Mouse (Mus musculus): ENCODE measurements around the gene Vsig8. TPM values are rescaled to one million over a fixed set of nuclear protein-coding genes. Genes with fewer than 3 reads are reported as not detected.

Gene Vsig8
- polyA plus RNA-seq, 1 experiment: 1.9 TPM

GRCm38 (mm10) chr1:172519644-172520043 lies 36.1 kb upstream of the Vsig8 start:
- Histone ChIP-seq H3K36me3 (ENCODE audit: control insufficient read depth, insufficient read depth, low read length) (no peaks in the 10 kb centered on the region), H3K27ac (ENCODE audit: control insufficient read depth, insufficient read depth, low read length) (no peak overlapping the region), H3K4me1 (replicated peaks; ENCODE audit: control insufficient read depth, insufficient read depth, low read length) (peaks cover 15% of the 10 kb centered on the region), H3K4me3 (ENCODE audit: control insufficient read depth, insufficient read depth, low read length) (no peak overlapping the region), H3K27me3 (ENCODE audit: control insufficient read depth, insufficient read depth, low read length) (no peaks in the 10 kb centered on the region)
- no peak for DNase-seq
- WGBS: 77% methylated on average over 6 of the region's 6 CpGs
- TF ChIP-seq POLR2A (IDR thresholded peaks at IDR 0.05; ENCODE audit: control insufficient read depth, extremely low read depth, insufficient read depth, low read length, poor library complexity): no peak
- no peak for TF ChIP-seq CTCF (IDR thresholded peaks at IDR 0.05; ENCODE audit: borderline replicate concordance, control insufficient read depth, extremely low read depth, insufficient read depth, low read length, poor library complexity)

GRCm38 (mm10) chr1:172520576-172521440 lies 34.9 kb upstream of the Vsig8 start, which contains the start of gene Cfap45:
Gene Cfap45, plus strand, starts transcription at chr1:172520801.
- WGBS: 2% methylated on average over 28 of the region's 28 CpGs
- no peak within 1 kb of the TSS for H3K27ac ChIP-seq (ENCODE audit: control insufficient read depth, insufficient read depth, low read length)

GRCm38 (mm10) chr1:172522524-172522923 lies 33.2 kb upstream of the Vsig8 start:
- no peak for DNase-seq
- WGBS: 38% methylated on average over 7 of the region's 7 CpGs
- TF ChIP-seq POLR2A (IDR thresholded peaks at IDR 0.05; ENCODE audit: control insufficient read depth, extremely low read depth, insufficient read depth, low read length, poor library complexity) (no peak), CTCF (IDR thresholded peaks at IDR 0.05; ENCODE audit: borderline replicate concordance, control insufficient read depth, extremely low read depth, insufficient read depth, low read length, poor library complexity) (no peak)
- no peaks in the 10 kb centered on the region; the same call in 1 of the 2 replicates for H3K27me3 ChIP-seq (ENCODE audit: control insufficient read depth, insufficient read depth, low read length)
- no peak overlapping the region for H3K27ac ChIP-seq (ENCODE audit: control insufficient read depth, insufficient read depth, low read length)
- H3K36me3 ChIP-seq (ENCODE audit: control insufficient read depth, insufficient read depth, low read length): no peaks in the 10 kb centered on the region
- peaks cover 26% of the 10 kb centered on the region for H3K4me1 ChIP-seq (replicated peaks; ENCODE audit: control insufficient read depth, insufficient read depth, low read length)
- H3K4me3 ChIP-seq (ENCODE audit: control insufficient read depth, insufficient read depth, low read length): no peak overlapping the region

More at GRCm38 (mm10) chr1:172520576-172521440, 34.9 kb upstream of the Vsig8 start, which contains the start of gene Cfap45:
- peak; percentile 85 for DNase-seq
- Histone ChIP-seq H3K4me3 (ENCODE audit: control insufficient read depth, insufficient read depth, low read length) (peak within 1 kb of the TSS; percentile 34), H3K4me1 (replicated peaks; ENCODE audit: control insufficient read depth, insufficient read depth, low read length) (peaks cover 16% of the 10 kb centered on the region), H3K27me3 (ENCODE audit: control insufficient read depth, insufficient read depth, low read length) (no peaks in the 10 kb centered on the region), H3K36me3 (ENCODE audit: control insufficient read depth, insufficient read depth, low read length) (no peaks in the 10 kb centered on the region)
- TF ChIP-seq CTCF (IDR thresholded peaks at IDR 0.05; ENCODE audit: borderline replicate concordance, control insufficient read depth, extremely low read depth, insufficient read depth, low read length, poor library complexity): no peak
- TF ChIP-seq POLR2A (IDR thresholded peaks at IDR 0.05; ENCODE audit: control insufficient read depth, extremely low read depth, insufficient read depth, low read length, poor library complexity): no peak

GRCm38 (mm10) chr1:172523699-172524101 lies 32.0 kb upstream of the Vsig8 start:
- TF ChIP-seq POLR2A (IDR thresholded peaks at IDR 0.05; ENCODE audit: control insufficient read depth, extremely low read depth, insufficient read depth, low read length, poor library complexity): no peak
- no peak for TF ChIP-seq CTCF (IDR thresholded peaks at IDR 0.05; ENCODE audit: borderline replicate concordance, control insufficient read depth, extremely low read depth, insufficient read depth, low read length, poor library complexity)
- H3K4me3 ChIP-seq (ENCODE audit: control insufficient read depth, insufficient read depth, low read length): no peak overlapping the region
- H3K36me3 ChIP-seq (ENCODE audit: control insufficient read depth, insufficient read depth, low read length): no peaks in the 10 kb centered on the region
- no peak for DNase-seq
- no peak overlapping the region for H3K27ac ChIP-seq (ENCODE audit: control insufficient read depth, insufficient read depth, low read length)
- H3K4me1 ChIP-seq (replicated peaks; ENCODE audit: control insufficient read depth, insufficient read depth, low read length): peaks cover 26% of the 10 kb centered on the region
- WGBS: 64% methylated on average over 12 of the region's 12 CpGs
- no peaks in the 10 kb centered on the region; the same call in 1 of the 2 replicates for H3K27me3 ChIP-seq (ENCODE audit: control insufficient read depth, insufficient read depth, low read length)

- Histone ChIP-seq H3K27ac (ENCODE audit: control insufficient read depth, insufficient read depth, low read length) (no peak overlapping the region), H3K27me3 (ENCODE audit: control insufficient read depth, insufficient read depth, low read length) (no peaks in the 10 kb centered on the region; the same call in 1 of the 2 replicates), H3K4me1 (replicated peaks; ENCODE audit: control insufficient read depth, insufficient read depth, low read length) (peaks cover 26% of the 10 kb centered on the region), H3K4me3 (ENCODE audit: control insufficient read depth, insufficient read depth, low read length) (no peak overlapping the region), H3K36me3 (ENCODE audit: control insufficient read depth, insufficient read depth, low read length) (no peaks in the 10 kb centered on the region)
- 2% methylated on average over 15 of the region's 15 CpGs for WGBS
- no peak for DNase-seq
- TF ChIP-seq POLR2A (IDR thresholded peaks at IDR 0.05; ENCODE audit: control insufficient read depth, extremely low read depth, insufficient read depth, low read length, poor library complexity): no peak
- no peak for TF ChIP-seq CTCF (IDR thresholded peaks at IDR 0.05; ENCODE audit: borderline replicate concordance, control insufficient read depth, extremely low read depth, insufficient read depth, low read length, poor library complexity)
Measured at GRCm38 (mm10) chr1:172525027-172525764, 30.5 kb upstream of the Vsig8 start.

- H3K27ac ChIP-seq (ENCODE audit: control insufficient read depth, insufficient read depth, low read length): no peak overlapping the region
- no peak for TF ChIP-seq POLR2A (IDR thresholded peaks at IDR 0.05; ENCODE audit: control insufficient read depth, extremely low read depth, insufficient read depth, low read length, poor library complexity)
- TF ChIP-seq CTCF (IDR thresholded peaks at IDR 0.05; ENCODE audit: borderline replicate concordance, control insufficient read depth, extremely low read depth, insufficient read depth, low read length, poor library complexity): no peak
- no peaks in the 10 kb centered on the region for H3K36me3 ChIP-seq (ENCODE audit: control insufficient read depth, insufficient read depth, low read length)
- DNase-seq: no peak
- WGBS: 15% methylated on average over 7 of the region's 7 CpGs
- peaks cover 23% of the 10 kb centered on the region for H3K4me1 ChIP-seq (replicated peaks; ENCODE audit: control insufficient read depth, insufficient read depth, low read length)
- H3K27me3 ChIP-seq (ENCODE audit: control insufficient read depth, insufficient read depth, low read length): no peaks in the 10 kb centered on the region; the same call in 1 of the 2 replicates
- no peak overlapping the region for H3K4me3 ChIP-seq (ENCODE audit: control insufficient read depth, insufficient read depth, low read length)
Measured at GRCm38 (mm10) chr1:172525971-172526370, 29.8 kb upstream of the Vsig8 start.
